Comparison of ENCODE assay signal across 9 mouse cellular contexts in the genomic region with DNA sequence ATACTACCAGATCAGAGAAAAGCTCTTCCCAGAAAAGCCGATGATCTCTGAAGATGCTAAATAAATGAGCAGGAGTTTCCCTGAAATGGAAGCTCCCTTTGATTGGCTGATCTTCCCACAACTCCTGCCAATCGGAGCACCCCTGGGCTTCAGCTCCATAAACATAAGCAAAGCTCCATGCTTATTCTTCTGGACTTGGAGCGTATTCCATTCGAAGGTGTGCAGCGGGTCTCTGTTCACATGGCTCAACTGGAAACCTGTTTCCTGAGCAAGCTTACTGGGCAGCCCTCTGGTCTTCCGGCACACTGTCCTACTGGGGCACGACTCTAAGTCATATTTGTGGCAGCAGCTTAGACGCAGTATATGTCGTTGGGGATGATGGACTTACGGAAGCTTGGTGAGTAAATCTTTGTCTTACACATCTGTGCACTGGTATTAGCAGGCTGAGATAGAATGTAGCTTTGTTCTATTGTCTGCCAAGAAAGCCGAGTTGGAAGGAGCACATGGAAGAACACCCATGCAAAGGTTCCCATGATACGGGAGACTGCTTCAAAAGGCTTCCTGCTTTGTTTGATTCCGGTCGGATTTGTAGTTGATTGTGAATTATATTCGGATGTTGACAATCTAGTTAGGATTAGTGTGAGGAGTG.
A peak's percentile ranks its signal among the peaks of the same experiment; 100 is the strongest.
DNase-seq lines count a peak whose midpoint lies in the region; ATAC-seq and TF ChIP-seq lines count a peak whose summit lies in the region.
"Had no signal": no experiment of that assay in that cellular context is flagged by ENCODE, and none has a peak within 500 bp of the region (broad histone marks: within the 10 kb centered on the region; RNA-seq: fewer than 3 reads in every experiment).

No protein-coding gene starts in this region.

- H3K36me3 ChIP-seq in liver, postnatal 0 days (replicated peaks; ENCODE audit: insufficient read depth, low read length): no peaks in the 10 kb centered on the region
- H3K36me3 ChIP-seq in intestine, embryonic 16.5 days (ENCODE audit: control insufficient read depth, insufficient read depth, low read length): no peaks in the 10 kb centered on the region
- H3K36me3 ChIP-seq: stomach, embryonic 15.5 days had no signal

- no peak for ATAC-seq in liver, postnatal 0 days
- no peak for ATAC-seq in intestine, embryonic 16.5 days

- H3K4me3 ChIP-seq in liver, postnatal 0 days (ENCODE audit: low read depth, low read length): no peak overlapping the region
- H3K4me3 ChIP-seq in intestine, embryonic 16.5 days (ENCODE audit: low read length): no peak overlapping the region
- H3K4me3 ChIP-seq: stomach, embryonic 15.5 days had no signal

- no peak overlapping the region for H3K9ac ChIP-seq in liver, postnatal 0 days (replicated peaks)
- H3K9ac ChIP-seq in intestine, embryonic 16.5 days (ENCODE audit: low read depth, low read length): no peak overlapping the region
- H3K9ac ChIP-seq: stomach, embryonic 15.5 days had no signal

- no peak for TF ChIP-seq CTCF in liver, postnatal 0 days (IDR thresholded peaks at IDR 0.05; ENCODE audit: low read depth)

- H3K27me3 ChIP-seq in liver, postnatal 0 days (ENCODE audit: insufficient read depth, low read length): no peaks in the 10 kb centered on the region
- H3K27me3 ChIP-seq in intestine, embryonic 16.5 days (replicated peaks; ENCODE audit: control insufficient read depth, insufficient read depth, low read length): no peaks in the 10 kb centered on the region
- H3K27me3 ChIP-seq: stomach, embryonic 15.5 days had no signal

- peak; percentile 11 for DNase-seq in embryo, embryonic 11 days
- no peak for DNase-seq in embryo, embryonic 9.5 days (ENCODE audit: extremely low spot score)
- peak; percentile 51 to 58 for DNase-seq in frontal cortex, postnatal 10 days (ENCODE audit: low spot score in 2 of 2)
- peak; percentile 28 to 63 for DNase-seq in left cerebral cortex, postnatal 10 days (ENCODE audit: extremely low spot score in 1 of 2, low spot score in 2 of 2)
- DNase-seq in right cerebral cortex, postnatal 25 days: peak; percentile 60
- DNase-seq in adrenal gland, postnatal 4 days (ENCODE audit: low spot score in 2 of 2): no peak
- DNase-seq in liver, postnatal 0 days: no peak

- no peak overlapping the region for H3K4me2 ChIP-seq in liver, postnatal 0 days (ENCODE audit: low read depth, low read length)
- H3K4me2 ChIP-seq in intestine, embryonic 16.5 days (ENCODE audit: low read depth, low read length): no peak overlapping the region
- H3K4me2 ChIP-seq: stomach, embryonic 15.5 days had no signal

- intact Hi-C loops in left cerebral cortex, postnatal 10 days (cut with DNase I): loop anchor here (2.0 to 10.0 kb wide), 3 partner anchors 64 to 562 kb away; no protein-coding TSS in a partner anchor

- no peak overlapping the region for H3K27ac ChIP-seq in liver, postnatal 0 days (ENCODE audit: low read depth)
- no peak overlapping the region for H3K27ac ChIP-seq in intestine, embryonic 16.5 days (ENCODE audit: low read length)
- H3K27ac ChIP-seq: stomach, embryonic 15.5 days had no signal

- H3K9me3 ChIP-seq in liver, postnatal 0 days (ENCODE audit: low read length): no peaks in the 10 kb centered on the region
- H3K9me3 ChIP-seq in intestine, embryonic 16.5 days (ENCODE audit: control insufficient read depth, low read length): no peaks in the 10 kb centered on the region
- H3K9me3 ChIP-seq: stomach, embryonic 15.5 days had no signal

- WGBS in liver, postnatal 0 days (ENCODE audit: insufficient replicate concordance): 82% methylated on average over 15 of the region's 15 CpGs
- 74% methylated on average over 15 of the region's 15 CpGs for WGBS in intestine, embryonic 16.5 days

- no peak for TF ChIP-seq EP300 in liver, postnatal 0 days (IDR thresholded peaks at IDR 0.05; ENCODE audit: low read depth)

- no peaks in the 10 kb centered on the region for H3K4me1 ChIP-seq in liver, postnatal 0 days (ENCODE audit: insufficient read depth)
- no peaks in the 10 kb centered on the region for H3K4me1 ChIP-seq in intestine, embryonic 16.5 days (ENCODE audit: control insufficient read depth, insufficient read depth, low read length)
- H3K4me1 ChIP-seq: stomach, embryonic 15.5 days had no signal

Comparison
In these comparisons a context has a peak if more than half of its experiments do, and no peak if none do; other contexts are left out.
1. DNase-seq: peak in embryo, embryonic 11 days (single experiment), frontal cortex, postnatal 10 days (2 of 2), left cerebral cortex, postnatal 10 days (2 of 2) and right cerebral cortex, postnatal 25 days (single experiment); none in embryo, embryonic 9.5 days (single experiment), adrenal gland, postnatal 4 days (0 of 2) and liver, postnatal 0 days (single experiment).